Mouse (Mus musculus) limb, embryonic 13.5 days (tissue): ENCODE data around the gene Gm5901. TPM values are rescaled to one million over a fixed set of nuclear protein-coding genes. Genes with fewer than 3 reads are reported as not detected.

ENCODE experiments used
- ATAC-seq: fragments of 200-750 bp; cut with Nextera tagmentation; 2 replicates; pipeline ENCODE4 v1.8.0; 2017; ENCODE audit warnings: low read depth, moderate number of reproducible peaks, moderate TSS enrichment; ENCODE audit not compliant: low FRiP score
- H3K27ac ChIP-seq: fragments of 300-500 bp; sonication (generic); 2 replicates; pipeline ENCODE4 v1.5.1; 2015; ENCODE audit warnings: inconsistent platforms, mild to moderate bottlenecking, moderate library complexity
- H3K27me3 ChIP-seq: fragments of 300-500 bp; sonication (generic); 2 replicates; pipeline ENCODE4 v1.6.1; 2015; ENCODE audit warnings: mild to moderate bottlenecking, inconsistent platforms
- H3K36me3 ChIP-seq: fragments of 300-500 bp; sonication (generic); 2 replicates; pipeline ENCODE4 v1.6.1; 2015; ENCODE audit warnings: inconsistent platforms, mild to moderate bottlenecking, moderate library complexity
- H3K4me1 ChIP-seq: fragments of 300-500 bp; sonication (generic); 2 replicates; pipeline ENCODE4 v1.6.1; 2015; ENCODE audit warnings: inconsistent platforms
- H3K4me2 ChIP-seq: fragments of 300-500 bp; sonication (generic); replicated peaks from 2 replicates; pipeline ENCODE4 v1.6.1; 2015; ENCODE audit warnings: inconsistent platforms, mild to moderate bottlenecking, moderate library complexity
- H3K4me3 ChIP-seq: fragments of 300-500 bp; sonication (generic); 2 replicates; pipeline ENCODE4 v1.5.1; 2015; ENCODE audit warnings: moderate library complexity, mild to moderate bottlenecking, inconsistent platforms
- H3K9ac ChIP-seq: fragments of 300-500 bp; sonication (generic); 2 replicates; pipeline ENCODE4 v1.6.1; 2015; ENCODE audit warnings: mild to moderate bottlenecking, inconsistent platforms
- H3K9me3 ChIP-seq: fragments of 300-500 bp; sonication (generic); 2 replicates; pipeline ENCODE4 v1.6.1; 2016; ENCODE audit warnings: inconsistent platforms
- WGBS: fragments of 180-500 bp; shearing (Covaris S2); methylation state at CpG from one replicate; pipeline ENCODE4 v1.1.7; 2015; 5-methylcytosine and 5-hydroxymethylcytosine counted together
- polyA plus RNA-seq: library from polyadenylated mRNA; unstranded; fragments of >200 nt; fragmentation: Nextera tagmentation; extraction: Ambion mirVana; gene quantifications from 2 replicates; pipeline ENCODE4 v1.2.1, GENCODE M21; 2015

The Gm5901 gene
- polyA plus RNA-seq, 1 experiment from 2014 or later = not detected

GRCm38 (mm10) chr7:105373976-105374375 lies 862 bp upstream of the Gm5901 start:
- no peak for ATAC-seq
- 94% methylated on average over 3 of the region's 3 CpGs for WGBS
- no peak overlapping the region for H3K4me3 ChIP-seq
- H3K4me1 ChIP-seq = no peaks in the 10 kb centered on the region
- H3K27me3 ChIP-seq = no peaks in the 10 kb centered on the region
- H3K36me3 ChIP-seq = peaks cover 58% of the 10 kb centered on the region
- no peak overlapping the region for H3K27ac ChIP-seq
- no peak overlapping the region for H3K4me2 ChIP-seq
- H3K9ac ChIP-seq = no peak overlapping the region
- no peaks in the 10 kb centered on the region for H3K9me3 ChIP-seq

GRCm38 (mm10) chr7:105380329-105380728 lies 5.5 kb downstream of the Gm5901 start:
- no peak overlapping the region for H3K9ac ChIP-seq

GRCm38 (mm10) chr7:105387696-105388095 lies 12.9 kb downstream of the Gm5901 start:
- 95% methylated on average over 2 of the region's 2 CpGs for whole genome bisulfite sequencing
- Histone ChIP-seq H3K4me2 (no peak overlapping the region), H3K9me3 (no peaks in the 10 kb centered on the region), H3K4me1 (no peaks in the 10 kb centered on the region), H3K9ac (no peak overlapping the region), H3K36me3 (peaks cover 81% of the 10 kb centered on the region), H3K4me3 (no peak overlapping the region), H3K27ac (no peak overlapping the region), H3K27me3 (no peaks in the 10 kb centered on the region)
- ATAC-seq = no peak

More at GRCm38 (mm10) chr7:105380329-105380728, 5.5 kb downstream of the Gm5901 start:
- Histone ChIP-seq H3K27ac (no peak overlapping the region), H3K36me3 (peaks cover 92% of the 10 kb centered on the region), H3K27me3 (no peaks in the 10 kb centered on the region), H3K9me3 (no peaks in the 10 kb centered on the region), H3K4me3 (no peak overlapping the region), H3K4me1 (no peaks in the 10 kb centered on the region), H3K4me2 (no peak overlapping the region)
- 91% methylated on average over 3 of the region's 3 CpGs for WGBS
- ATAC-seq = no peak

GRCm38 (mm10) chr7:105390236-105390635 lies 15.4 kb downstream of the Gm5901 start:
- H3K36me3 ChIP-seq = peaks cover 68% of the 10 kb centered on the region
- H3K4me2 ChIP-seq = no peak overlapping the region
- 99% methylated on average over 2 of the region's 2 CpGs for WGBS
- H3K9ac ChIP-seq = no peak overlapping the region
- H3K4me1 ChIP-seq = no peaks in the 10 kb centered on the region
- H3K4me3 ChIP-seq = no peak overlapping the region
- no peak for ATAC-seq
- no peaks in the 10 kb centered on the region for H3K9me3 ChIP-seq
- H3K27me3 ChIP-seq = no peaks in the 10 kb centered on the region
- no peak overlapping the region for H3K27ac ChIP-seq

- Histone ChIP-seq H3K4me3 (no peak overlapping the region), H3K9me3 (no peaks in the 10 kb centered on the region), H3K9ac (no peak overlapping the region), H3K4me1 (peaks cover 12% of the 10 kb centered on the region), H3K4me2 (no peak overlapping the region), H3K27me3 (no peaks in the 10 kb centered on the region), H3K36me3 (peaks cover 28% of the 10 kb centered on the region), H3K27ac (no peak overlapping the region)
- WGBS = 87% methylated on average over 1 of the region's 1 CpGs
- no peak for ATAC-seq
Measured at GRCm38 (mm10) chr7:105394606-105395005, 19.8 kb downstream of the Gm5901 start.

- H3K27me3 ChIP-seq = no peaks in the 10 kb centered on the region
- peaks cover 12% of the 10 kb centered on the region for H3K4me1 ChIP-seq
- H3K4me3 ChIP-seq = no peak overlapping the region
- peaks cover 22% of the 10 kb centered on the region for H3K36me3 ChIP-seq
- no peaks in the 10 kb centered on the region for H3K9me3 ChIP-seq
- no peak for ATAC-seq
- H3K9ac ChIP-seq = no peak overlapping the region
- no peak overlapping the region for H3K27ac ChIP-seq
- H3K4me2 ChIP-seq = no peak overlapping the region
Measured at GRCm38 (mm10) chr7:105395131-105395820, 20.4 kb downstream of the Gm5901 start.

GRCm38 (mm10) chr7:105396126-105396525 lies 21.3 kb downstream of the Gm5901 start:
- no peak overlapping the region for H3K27ac ChIP-seq
- H3K9me3 ChIP-seq = no peaks in the 10 kb centered on the region
- no peak overlapping the region for H3K4me2 ChIP-seq
- H3K36me3 ChIP-seq = peaks cover 21% of the 10 kb centered on the region
- ATAC-seq = no peak
- H3K27me3 ChIP-seq = no peaks in the 10 kb centered on the region
- H3K4me1 ChIP-seq = peaks cover 17% of the 10 kb centered on the region
- H3K4me3 ChIP-seq = no peak overlapping the region
- H3K9ac ChIP-seq = no peak overlapping the region

GRCm38 (mm10) chr7:105399058-105399934 lies 24.5 kb downstream of the Gm5901 start:
- H3K27me3 ChIP-seq = no peaks in the 10 kb centered on the region
- H3K9me3 ChIP-seq = no peaks in the 10 kb centered on the region
- peak; percentile 34 for ATAC-seq
- H3K4me2 ChIP-seq = peak overlapping the region; percentile 83
- peaks cover 17% of the 10 kb centered on the region for H3K4me1 ChIP-seq
- under 1% methylated on average over 25 of the region's 25 CpGs for WGBS
- peak overlapping the region; percentile 89 for H3K9ac ChIP-seq
- peaks cover 6% of the 10 kb centered on the region for H3K36me3 ChIP-seq
- H3K4me3 ChIP-seq = peak overlapping the region; percentile 88
- H3K27ac ChIP-seq = peak overlapping the region; percentile 15; the same call in 1 of the 2 replicates

- under 1% methylated on average over 55 of the region's 55 CpGs for WGBS
- H3K9ac ChIP-seq = peak within 1 kb of the TSS; percentile 89
- H3K9me3 ChIP-seq = no peaks in the 10 kb centered on the region
- peak within 1 kb of the TSS; percentile 81 for H3K27ac ChIP-seq
- peak within 1 kb of the TSS; percentile 83 for H3K4me2 ChIP-seq
- peak; percentile 99 for ATAC-seq
- H3K4me1 ChIP-seq = peaks cover 17% of the 10 kb centered on the region
- H3K36me3 ChIP-seq = peaks cover 2% of the 10 kb centered on the region; the same call in 1 of the 2 replicates
- H3K27me3 ChIP-seq = no peaks in the 10 kb centered on the region
- H3K4me3 ChIP-seq = peak within 1 kb of the TSS; percentile 88
Measured at GRCm38 (mm10) chr7:105399935-105400624, 25.2 kb downstream of the Gm5901 start, which contains the start of gene Fam160a2. Fam160a2 (minus strand) TSS chr7:105400054.

GRCm38 (mm10) chr7:105404268-105404667 lies 29.4 kb downstream of the Gm5901 start, which contains the start of gene Cnga4:
Cnga4 (plus strand) TSS chr7:105404568.
- Histone ChIP-seq H3K27me3 (no peaks in the 10 kb centered on the region), H3K9me3 (no peaks in the 10 kb centered on the region), H3K27ac (no peak within 1 kb of the TSS), H3K4me1 (peaks cover 7% of the 10 kb centered on the region), H3K9ac (no peak within 1 kb of the TSS), H3K36me3 (no peaks in the 10 kb centered on the region), H3K4me3 (no peak within 1 kb of the TSS), H3K4me2 (no peak within 1 kb of the TSS)
- no peak for ATAC-seq
- 53% methylated on average over 5 of the region's 5 CpGs for WGBS

- H3K4me1 ChIP-seq = no peaks in the 10 kb centered on the region
- 66% methylated on average over 1 of the region's 1 CpGs for WGBS
Measured at GRCm38 (mm10) chr7:105406322-105406721, 31.5 kb downstream of the Gm5901 start.

More at GRCm38 (mm10) chr7:105406322-105406721, 31.5 kb downstream of the Gm5901 start:
- Histone ChIP-seq H3K9me3 (no peaks in the 10 kb centered on the region), H3K4me3 (no peak overlapping the region), H3K4me2 (no peak overlapping the region), H3K27me3 (0 out of 2 replicates have a peak, but pooled peaks cover 2% of the 10 kb centered on the region), H3K36me3 (no peaks in the 10 kb centered on the region), H3K27ac (no peak overlapping the region), H3K9ac (no peak overlapping the region)
- no peak for ATAC-seq
